Mouse (Mus musculus): ENCODE measurements at regions not wholly inside any gene's neighbourhood (a gene's known extent, or its start where the extent isn't known, plus 50 kb on each side); places are given as distances from the start of the nearest gene placed in this dataset.

GRCm38 (mm10) chr6:52495855-52496254 is 144.3 kb downstream of the Hibadh start:
- TF ChIP-seq CTCF (IDR thresholded peaks at IDR 0.05; ENCODE audit: borderline replicate concordance, control insufficient read depth, extremely low read depth, insufficient read depth, low read length, poor library complexity) (no peak), POLR2A (IDR thresholded peaks at IDR 0.05; ENCODE audit: control insufficient read depth, extremely low read depth, insufficient read depth, low read length, poor library complexity) (no peak)
